Mouse (Mus musculus): ENCODE data around the gene Mbtps2.

DNA sequence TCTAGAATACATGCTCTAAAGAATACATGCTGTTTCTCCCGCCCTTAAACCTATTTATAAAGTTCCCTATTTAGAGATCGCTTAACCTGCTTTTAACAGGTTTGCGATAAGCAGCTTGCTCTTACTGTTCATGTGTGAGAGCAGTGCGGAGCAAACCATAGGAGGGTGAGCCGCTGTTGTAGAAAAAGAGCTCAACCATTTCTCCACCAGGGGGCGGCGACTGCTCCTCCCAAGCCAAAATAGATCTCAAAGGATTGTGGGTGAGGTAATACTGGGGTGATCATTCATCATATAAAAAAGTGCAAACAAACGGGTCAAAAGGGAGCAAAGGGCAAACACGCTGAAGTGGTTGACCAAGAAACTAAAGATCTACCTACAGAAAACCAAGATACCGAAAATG, 34.7 kb downstream of the Mbtps2 start:
- TF ChIP-seq POLR2A (IDR thresholded peaks at IDR 0.05; ENCODE audit: low read depth, low read length) (no peak), CTCF (IDR thresholded peaks at IDR 0.05; ENCODE audit: borderline replicate concordance, insufficient read depth, low read length) (no peak)

Data from embryonic fibroblast, embryonic 13.5 days (primary cell).